Mouse (Mus musculus) left cerebral cortex, postnatal 25 days (tissue): ENCODE results near the gene Clpx. TPM values are rescaled to one million over a fixed set of nuclear protein-coding genes. Genes with fewer than 3 reads are reported as not detected.
"Not testable (repeated sequence)": the region's sequence is repeated elsewhere in the genome, so short reads cannot be mapped to it uniquely, and the experiment has no call there.

Source experiments
- DNase-seq, 2 experiments: peaks; one replicate each; pipeline ENCODE4 v3.0.0; 2022; ENCODE audit warnings: low spot score in 2 of 2, mixed read lengths in 1 of 2
- intact Hi-C: fragments of 180-260 bp; cut with DNase I; formaldehyde crosslinking; loops from one replicate; pipeline ENCODE4 v1.15.1; 2025
- total RNA-seq, 2 experiments: library from RNA; stranded (reverse); gene quantifications; 2 replicates each; pipeline ENCODE4 v1.2.3; 2021

Gene Clpx
- total RNA-seq, 2 experiments from 2014 or later: 28.9 to 29.6 TPM

DNA sequence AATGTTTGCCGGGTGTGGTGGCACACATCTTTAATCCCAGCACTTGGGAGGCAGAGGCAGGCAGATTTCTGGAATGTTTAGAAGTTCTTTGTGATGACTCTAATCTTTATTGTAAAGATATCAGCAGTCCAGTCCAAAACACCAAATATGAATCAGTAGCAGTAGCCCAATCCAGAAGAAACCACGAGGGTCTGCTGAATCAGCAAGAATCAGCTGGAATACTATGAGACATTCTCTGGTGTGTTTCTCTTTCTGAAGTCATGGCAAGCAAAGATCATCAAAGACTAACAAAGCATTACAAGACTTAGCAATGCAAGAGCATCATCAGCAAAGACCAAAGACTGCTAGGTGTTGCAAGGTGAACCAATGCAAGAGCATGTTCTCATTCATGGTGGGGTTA is 46.4 kb downstream of the Clpx start:
- DNase-seq: no peak
- intact Hi-C loops: no loop called here

DNA sequence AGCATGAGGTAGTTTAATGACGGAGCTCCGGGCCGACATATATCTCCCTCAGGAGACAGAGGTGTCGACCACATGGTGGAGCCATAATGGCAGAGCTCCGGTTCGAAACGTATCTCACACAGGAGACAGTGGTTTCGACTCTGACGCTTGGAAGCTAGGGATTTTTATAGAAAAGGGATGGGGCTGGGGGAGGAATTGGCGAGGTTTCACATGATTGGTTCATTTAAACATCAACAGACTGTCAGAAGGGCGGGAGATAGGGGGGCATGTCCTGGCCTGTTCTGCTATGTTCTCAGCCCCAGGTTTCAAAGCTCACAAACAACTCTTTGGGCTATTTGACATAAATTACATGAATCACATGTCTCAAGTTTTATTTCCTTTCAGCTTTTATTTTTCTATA is 51.4 kb downstream of the Clpx start:
- DNase-seq: peak in 1 of 2 experiments; percentile 56
- intact Hi-C loops: not testable (repeated sequence)

DNA sequence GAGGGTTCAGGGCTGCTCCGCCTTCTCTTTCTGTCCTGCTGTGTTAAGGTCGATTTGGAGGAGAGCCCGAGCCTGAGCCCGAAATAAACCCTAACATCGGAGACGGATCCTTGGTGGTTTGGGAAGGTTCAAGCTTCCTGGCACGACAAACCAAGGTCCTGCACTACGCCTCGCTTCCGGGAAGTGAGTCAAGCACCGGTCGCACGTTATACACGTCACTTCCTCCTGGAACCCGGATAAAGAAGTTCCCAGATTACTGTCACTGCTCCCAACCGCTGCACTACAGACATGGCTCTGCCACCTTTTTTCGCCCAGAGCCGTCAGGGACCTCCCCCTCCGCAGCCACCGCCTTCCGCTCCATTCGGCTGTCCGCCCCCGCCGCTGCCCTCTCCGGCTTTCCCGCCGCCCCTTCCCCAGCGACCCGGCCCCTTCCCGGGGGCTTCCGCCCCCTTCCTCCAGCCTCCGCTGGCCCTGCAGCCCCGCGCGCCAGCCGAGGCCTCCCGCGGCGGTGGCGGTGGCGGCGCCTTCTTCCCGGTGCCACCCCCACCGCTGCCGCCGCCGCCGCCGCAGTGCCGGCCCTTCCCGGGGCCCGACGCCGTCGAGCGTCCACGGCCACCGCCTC is 51.9 kb downstream of the Clpx start, which contains the start of gene Pdcd7:
TSS of gene Pdcd7 (plus strand) at position 251 of the 622 bp plus-strand sequence.
- intact Hi-C loops: no loop called here
- peak; percentile 98 to 99 for DNase-seq

DNA sequence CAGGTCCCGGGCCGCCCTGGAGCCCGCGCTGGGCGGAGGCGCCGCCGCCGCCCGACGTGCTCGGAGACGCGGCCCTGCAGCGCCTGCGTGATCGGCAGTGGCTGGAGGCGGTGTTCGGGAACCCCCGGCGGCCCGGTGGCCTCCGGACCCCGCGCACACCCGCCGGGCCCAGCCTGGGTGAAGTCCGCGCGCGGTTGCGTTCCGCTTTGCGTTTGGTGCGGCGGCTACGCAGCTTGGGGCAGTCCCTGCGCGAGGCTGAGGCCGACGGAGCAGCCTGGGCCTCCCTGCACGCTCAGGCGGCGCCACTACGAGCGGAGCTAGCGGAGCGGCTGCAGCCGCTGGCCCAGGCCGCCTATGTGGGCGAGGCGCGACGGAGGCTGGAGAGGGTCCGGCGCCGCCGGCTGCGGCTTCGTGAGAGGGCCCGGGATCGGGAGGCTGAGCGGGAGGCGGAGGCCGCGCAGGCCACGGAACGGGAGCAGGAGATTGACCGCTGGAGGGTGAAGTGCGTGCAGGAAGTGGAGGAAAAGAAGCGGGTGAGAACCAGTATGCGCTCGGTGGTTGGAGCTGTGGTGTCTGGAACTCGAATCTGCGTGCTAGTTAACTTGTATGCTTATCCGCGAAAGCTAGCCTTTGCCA is 52.5 kb downstream of the Clpx start:
- DNase-seq: peak; percentile 49 to 50
- intact Hi-C loops: no loop called here

DNA sequence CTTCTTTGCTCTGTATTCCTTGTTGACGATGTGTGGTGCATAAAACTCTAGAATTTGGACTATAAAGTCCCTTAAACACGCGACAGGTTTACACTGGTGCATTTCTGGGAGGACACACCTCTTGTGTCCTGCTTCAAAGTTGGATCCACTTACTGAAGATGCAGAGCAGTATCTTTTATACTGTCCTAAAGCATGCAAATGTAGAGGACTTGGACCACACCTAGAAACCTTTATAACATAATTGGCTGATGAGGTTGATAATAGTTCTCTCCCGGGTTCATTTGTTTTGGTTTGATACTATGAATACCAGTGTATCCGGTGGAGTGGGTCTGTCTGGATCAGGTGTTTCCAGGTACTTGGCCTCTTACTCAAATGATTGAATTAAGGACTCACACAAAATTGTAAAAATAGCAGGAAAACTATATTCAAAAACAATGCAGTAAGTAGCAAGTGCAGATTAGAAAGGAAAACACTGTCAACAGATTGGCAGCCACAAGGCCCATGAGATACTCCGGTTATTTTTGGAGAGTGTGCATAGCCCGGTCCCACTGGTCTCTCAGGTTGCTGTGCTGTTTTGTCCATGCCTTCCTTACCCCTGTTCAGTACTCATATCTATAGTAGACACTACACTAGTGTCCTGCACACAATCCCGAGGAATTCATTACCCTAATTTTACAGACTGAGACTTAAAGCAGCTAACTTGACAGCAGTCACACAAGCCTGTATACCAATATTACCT is 53.2 kb downstream of the Clpx start:
- intact Hi-C loops: no loop called here

DNA sequence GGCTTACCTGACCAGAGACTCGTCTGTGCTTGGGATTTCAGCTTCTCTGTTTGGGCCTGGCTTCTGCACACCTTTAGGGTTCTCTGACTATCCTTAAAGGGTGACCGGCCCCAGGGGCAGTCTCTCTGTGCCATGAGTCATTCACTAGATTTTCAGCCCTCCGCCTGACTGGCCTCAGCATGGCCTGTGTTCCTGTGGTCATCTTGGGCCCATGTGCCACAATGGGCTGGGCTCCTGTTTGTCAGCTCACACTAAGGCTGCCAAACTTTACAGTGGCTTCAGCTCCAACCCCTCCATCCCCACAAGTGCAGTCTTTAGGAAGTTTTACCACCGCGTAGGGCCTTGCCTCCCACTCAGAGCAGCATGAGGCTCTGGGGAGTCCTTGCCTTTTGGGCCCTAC is 59.2 kb downstream of the Clpx start:
- intact Hi-C loops: no loop called here
- no peak for DNase-seq

More for the DNA sequence above, 53.2 kb downstream of the Clpx start:
- no peak for DNase-seq

DNA sequence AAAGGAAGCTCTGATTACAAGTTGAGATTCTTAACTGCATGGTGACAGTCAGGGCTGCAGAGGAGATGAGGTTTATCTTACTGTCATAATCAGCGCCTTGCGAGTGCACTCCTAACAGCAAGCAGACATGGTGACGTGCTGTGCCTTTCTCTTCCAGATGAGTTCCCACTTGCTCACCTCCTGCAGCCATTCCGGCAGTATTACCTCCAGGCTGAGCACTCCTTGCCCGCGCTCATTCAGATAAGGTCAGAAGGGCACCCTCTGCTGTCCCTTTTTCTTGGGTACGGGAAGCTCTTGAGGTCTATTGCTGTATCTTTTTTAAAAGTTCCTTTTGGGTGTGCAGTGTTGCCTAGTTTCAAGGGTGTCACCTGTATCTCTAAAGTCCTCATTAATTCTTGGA is 62.5 kb downstream of the Clpx start:
- no peak for DNase-seq
- intact Hi-C loops: no loop called here

DNA sequence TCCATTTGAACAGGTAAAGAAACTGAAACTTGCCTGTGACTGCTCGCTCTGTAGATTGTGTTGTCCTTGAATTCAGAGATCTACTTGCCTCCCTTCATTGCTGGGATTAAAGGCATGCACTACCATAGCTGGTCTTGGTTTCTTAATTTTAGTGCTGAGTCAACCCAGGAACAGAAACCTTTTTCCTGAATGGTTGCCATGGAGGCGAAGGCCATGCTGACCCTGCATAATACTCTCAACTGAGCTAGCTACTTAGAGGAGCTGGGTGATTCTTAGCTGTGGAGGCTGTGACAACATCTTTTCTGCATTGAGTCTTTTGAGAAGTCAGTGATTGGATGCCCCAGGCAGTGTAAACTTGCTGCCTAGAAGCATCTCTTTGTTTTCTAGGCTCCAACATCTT is 62.9 kb downstream of the Clpx start:
- intact Hi-C loops: no loop called here
- DNase-seq: no peak

DNA sequence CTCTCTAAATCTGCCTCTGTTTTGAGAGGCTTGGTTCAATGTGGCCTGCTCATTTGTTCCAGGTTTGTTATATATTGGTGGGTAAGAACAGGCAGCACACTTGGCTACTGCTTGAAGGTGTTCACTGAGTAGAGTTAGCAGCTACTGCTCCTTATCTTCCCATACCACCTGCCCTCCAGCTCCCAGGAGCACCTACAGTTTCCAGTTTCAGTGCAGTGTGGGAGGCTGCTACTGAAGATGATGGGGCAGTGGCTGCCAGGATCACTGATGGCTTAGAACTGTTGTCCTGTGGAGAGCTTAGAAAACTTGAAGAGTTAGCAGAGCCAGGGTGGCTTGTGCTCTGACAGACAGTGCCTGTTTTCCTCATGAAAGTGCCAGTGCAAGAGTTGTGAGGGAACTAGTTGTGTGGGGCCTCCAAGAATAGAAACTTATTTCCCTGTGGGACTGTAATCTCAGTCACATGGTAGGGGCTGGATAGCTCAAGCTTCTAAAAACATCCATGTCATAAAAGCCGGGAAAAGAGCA is 65.0 kb downstream of the Clpx start:
- intact Hi-C loops: no loop called here
- no peak for DNase-seq

DNA sequence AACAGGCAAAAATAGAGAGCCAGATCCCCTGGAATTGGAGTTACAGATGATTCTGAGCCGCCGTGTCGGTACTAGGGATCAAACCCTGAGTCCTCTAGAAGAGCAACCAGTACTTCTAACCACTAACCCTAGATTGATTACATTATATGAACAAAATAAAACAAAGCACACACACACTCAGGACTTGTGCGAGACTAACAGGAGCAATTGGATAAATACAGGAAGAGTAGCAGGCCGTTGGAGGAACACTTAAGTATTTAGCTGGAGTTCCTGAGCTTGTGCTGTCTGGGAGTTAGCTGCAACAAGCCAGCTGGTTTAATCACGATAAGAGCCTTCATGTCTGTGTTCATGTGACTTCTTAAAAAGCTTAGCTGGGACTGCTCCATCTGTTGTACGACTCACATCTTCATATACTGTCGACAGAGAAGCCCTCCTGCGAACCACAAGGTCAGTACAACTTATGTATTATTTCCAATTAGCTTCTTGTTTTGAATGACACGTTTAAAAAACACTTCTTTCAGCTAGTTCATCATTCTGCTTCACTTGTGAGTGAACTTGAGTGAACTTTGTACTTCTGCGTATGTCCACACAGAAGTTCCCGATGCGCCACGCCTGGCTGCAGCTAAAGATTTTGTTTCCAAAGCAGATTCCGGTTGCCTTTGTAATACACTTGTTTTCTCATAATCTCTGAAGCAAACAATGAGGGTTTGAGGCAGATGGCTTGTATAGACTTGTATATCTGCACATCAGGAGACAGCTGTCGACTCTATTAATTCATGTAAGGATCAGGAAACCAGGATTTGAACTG is 66.8 kb downstream of the Clpx start, which contains the start of gene Ubap1l:
TSS of gene Ubap1l (plus strand) at position 401 of the 808 bp plus-strand sequence.
- intact Hi-C loops: no loop called here
- no peak for DNase-seq

DNA sequence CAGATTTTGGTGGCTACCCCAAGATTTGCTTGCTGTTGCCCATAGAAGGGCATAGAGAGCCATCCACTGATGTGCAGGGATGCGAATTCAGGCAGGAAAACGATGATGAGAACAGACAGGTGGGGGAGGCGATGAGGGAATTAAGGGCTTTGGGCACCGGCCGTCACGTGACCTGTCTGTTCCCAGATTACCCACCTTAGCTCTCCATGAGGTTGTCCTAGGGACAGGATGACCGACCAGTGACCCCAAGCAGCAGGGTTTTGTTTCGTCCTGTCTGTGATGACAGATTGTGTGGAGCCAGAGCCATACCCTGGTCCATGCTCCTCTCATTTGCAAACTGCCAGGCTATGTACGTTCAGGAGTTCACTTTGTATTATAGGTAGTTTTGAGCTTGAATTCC is 69.6 kb downstream of the Clpx start:
- no peak for DNase-seq
- intact Hi-C loops: no loop called here

DNA sequence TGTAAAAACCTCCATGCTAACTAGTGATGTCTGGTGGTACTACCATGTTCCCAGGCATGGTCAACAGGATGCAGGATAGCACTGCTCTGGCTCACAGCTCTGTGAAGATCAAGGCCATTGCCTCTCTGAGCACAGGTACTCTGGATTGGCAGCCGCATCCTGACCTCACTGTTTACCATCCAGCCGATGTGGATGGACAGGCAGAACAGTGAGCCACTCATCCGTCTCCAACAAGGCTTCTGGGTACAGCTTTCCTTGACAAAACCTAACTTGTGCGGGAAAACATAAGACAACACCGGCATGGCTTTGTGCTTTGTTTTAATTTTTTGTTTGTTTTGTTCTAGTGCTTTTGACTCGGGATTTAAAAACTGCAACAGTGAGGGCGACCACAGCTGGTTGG is 71.7 kb downstream of the Clpx start:
- intact Hi-C loops: no loop called here
- no peak for DNase-seq

DNA sequence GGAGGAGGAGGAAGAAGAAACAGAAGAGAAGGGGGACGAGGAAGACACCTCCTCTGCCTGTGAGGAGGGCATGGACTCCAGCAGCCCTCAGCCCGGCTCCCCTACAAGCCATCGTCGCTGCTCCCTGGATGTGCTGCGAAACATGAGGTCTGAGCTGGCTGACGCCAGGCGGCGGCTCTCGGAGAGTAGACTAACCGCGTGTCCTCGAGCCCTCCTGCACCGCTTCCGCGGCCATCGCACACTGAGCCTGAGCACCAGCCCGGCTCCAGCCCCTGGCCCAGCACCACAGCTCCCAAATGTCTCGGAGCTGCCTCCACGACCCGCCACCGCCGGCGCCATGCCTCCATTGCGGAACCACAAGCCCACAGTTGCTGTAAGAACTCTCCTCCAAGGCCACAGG is 77.7 kb downstream of the Clpx start:
- intact Hi-C loops: loop anchor here (1.0 kb wide), 1 partner anchor 61 kb away; no protein-coding TSS in a partner anchor

DNA sequence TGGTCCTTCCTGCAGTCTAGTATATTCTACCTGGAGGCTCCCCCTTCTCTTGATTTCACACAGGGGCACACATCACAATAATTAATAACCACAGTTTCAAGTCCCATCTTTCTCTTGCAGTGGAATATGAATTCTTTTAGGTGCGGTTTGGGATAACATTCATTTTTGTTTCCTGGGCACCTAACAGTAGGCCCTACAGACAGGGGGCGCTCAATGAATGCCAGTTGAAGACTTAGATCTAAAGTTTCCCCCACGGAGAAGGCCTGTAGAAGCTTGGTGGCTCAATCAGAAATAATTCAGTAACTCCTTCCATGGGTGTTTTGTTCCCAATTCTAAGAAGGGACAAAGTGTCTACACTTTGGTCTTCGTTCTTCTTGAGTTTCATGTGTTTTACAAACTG is 78.4 kb downstream of the Clpx start:
- DNase-seq: peak; percentile 18 to 31

More for the DNA sequence above, 77.7 kb downstream of the Clpx start:
- no peak for DNase-seq

DNA sequence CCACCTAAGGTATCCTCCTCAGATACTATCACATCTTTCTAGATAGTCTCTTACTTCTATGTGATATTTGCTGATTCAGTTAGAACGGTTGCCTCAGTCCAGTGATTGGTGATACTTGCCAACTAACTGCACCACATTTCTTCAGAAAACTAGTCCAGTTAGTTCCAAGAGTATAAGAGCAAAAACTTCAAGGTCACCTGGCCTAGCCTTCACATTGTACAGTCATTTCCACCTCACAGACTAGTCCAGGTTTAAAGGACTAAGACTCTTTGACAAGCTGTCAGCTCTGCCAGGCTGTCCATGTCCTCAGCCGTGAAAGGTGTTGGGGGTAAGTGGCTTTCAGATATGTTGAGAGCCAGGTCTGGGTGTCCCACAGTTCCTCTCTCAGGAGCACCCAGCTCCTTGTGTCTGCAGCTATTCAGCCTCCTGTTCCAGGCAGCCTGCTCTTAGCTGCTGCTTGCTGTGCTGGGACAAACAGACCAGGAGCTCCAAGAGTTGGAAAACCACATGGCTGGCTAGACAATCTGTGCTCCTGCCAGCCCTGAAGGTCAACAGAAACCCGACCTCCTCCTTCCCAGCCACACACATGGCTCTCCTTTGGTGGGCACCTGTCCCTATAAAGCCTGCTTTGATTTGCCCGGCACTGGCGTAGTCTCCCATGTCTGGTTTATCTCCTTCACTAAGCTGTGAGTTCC is 80.6 kb downstream of the Clpx start:
- DNase-seq: no peak
- intact Hi-C loops: no loop called here

More for the DNA sequence above, 78.4 kb downstream of the Clpx start:
- intact Hi-C loops: loop anchor here (1.0 kb wide), 1 partner anchor 60 kb away; no protein-coding TSS in a partner anchor

DNA sequence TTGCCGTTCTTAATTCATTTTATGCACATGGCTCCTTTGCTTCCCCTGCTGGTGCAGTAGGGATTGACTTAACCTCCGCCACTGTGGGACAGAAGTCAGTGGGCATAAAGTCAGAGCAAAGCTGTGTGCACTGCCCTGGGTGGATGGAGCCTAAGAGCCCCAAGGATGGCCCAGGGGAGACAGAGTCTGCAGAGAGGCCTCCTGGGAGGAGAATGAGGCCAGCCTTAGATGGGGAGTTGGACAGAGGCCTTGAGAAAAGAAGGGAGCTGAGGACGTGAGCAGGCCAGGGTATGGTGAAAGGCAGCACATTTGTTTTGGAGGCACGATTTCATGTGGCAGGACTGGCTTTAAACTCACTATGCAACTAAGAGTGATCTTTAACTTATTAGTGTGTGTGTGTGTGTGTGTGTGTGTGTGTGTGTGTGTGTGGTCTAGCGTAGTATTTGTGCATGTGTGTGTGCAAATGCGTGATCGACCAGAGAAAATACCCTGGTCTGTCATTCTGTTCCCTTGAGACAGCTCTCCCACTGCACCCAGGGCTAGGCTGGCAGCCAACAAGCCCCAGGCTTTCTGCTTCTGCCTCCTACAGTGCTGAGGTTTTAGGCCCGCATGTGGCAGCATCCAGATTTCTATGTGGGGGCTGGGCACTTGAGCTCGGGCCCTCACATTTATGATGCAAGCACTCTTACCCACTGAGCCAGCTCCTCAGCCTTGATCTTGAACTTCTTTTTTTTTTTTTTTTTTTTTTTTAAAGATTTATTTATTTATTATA is 81.3 kb downstream of the Clpx start:
- intact Hi-C loops: no loop called here
- DNase-seq: peak; percentile 57 to 89
